Mouse (Mus musculus): ENCODE data around the gene Ccdc78. TPM values are rescaled to one million over a fixed set of nuclear protein-coding genes. Genes with fewer than 3 reads are reported as not detected.
"Not testable (repeated sequence)": the region's sequence is repeated elsewhere in the genome, so short reads cannot be mapped to it uniquely, and the experiment has no call there.

The Ccdc78 gene
- not detected in 2 replicates for total RNA-seq (2021)
- long read RNA-seq, partial matches to known transcripts = 0 of 4 reads
- long read RNA-seq, other reads (novel, unspliced or antisense) = 4 of 4 reads

DNA sequence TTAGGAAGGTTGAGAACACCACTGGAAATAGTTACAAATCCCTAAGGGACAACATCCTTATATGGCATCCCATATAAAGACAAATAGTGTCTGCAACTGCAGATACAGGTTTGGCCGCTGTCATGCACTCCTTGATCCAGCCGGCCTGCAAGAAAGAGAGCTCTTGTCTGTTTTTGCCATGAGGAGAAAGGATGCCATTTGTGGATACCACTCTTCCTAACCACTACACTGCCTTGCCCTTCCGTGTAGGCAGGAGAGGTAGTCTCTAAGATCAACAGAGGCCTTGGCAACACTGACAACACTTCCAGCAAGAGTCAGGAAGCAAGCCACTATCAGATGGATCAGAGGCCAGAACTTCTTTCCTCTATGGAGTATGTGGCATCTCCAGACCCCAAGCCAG, at the start of gene Ccdc78:
Gene Ccdc78, plus strand, starts transcription at position 301 of the 400 bp plus-strand sequence.
- DNase-seq = no peak

DNA sequence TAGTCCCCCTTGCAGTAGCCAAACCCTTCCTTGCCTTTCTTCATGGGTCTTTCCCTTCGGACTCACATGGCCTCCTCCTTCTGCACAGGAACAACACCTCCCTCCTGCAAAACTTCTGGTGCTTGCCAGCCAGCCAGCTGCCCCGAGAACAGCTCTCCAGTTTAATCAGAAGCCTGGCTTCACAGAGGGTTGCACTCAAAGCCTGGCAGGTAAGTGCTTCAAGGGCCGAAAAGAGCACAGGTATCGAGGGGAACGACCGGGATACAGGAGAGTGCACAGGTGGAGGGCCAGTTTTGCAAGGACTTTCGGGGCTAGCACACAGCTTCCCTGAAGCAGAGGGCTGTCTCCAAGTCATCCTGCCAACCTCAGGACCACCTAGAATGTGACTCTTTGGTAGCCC, 47.5 kb upstream of the Ccdc78 start:
- no peak for DNase-seq

GRCm38 (mm10) chr17:25741471-25741870, 44.9 kb upstream of the Ccdc78 start:
- DNase-seq = not testable (repeated sequence)

DNA sequence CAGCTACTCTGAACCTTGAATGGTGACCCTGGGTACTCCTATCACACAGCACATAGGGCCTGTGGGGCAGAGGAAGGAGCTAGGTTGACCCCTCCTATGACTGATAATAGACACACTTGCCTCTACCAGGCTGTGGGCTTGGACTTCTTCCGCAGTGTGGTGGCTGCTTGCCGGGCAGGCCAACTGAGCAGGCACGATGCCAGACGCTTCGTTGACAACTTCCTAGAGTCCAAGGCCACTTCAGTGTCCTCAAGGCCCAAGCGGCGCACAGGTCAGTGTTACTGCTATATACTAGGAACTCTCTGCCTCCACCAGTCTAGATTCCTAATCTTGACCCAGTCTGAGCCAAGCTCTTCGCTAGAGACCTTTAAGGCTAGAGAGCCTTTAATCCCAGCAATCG, 42.5 kb upstream of the Ccdc78 start:
- DNase-seq = peak; percentile 75

GRCm38 (mm10) chr17:25744311-25744710, 42.1 kb upstream of the Ccdc78 start:
- DNase-seq = no peak

- DNase-seq = no peak
Measured at GRCm38 (mm10) chr17:25748238-25748637, 38.1 kb upstream of the Ccdc78 start.

- DNase-seq = no peak
Measured at GRCm38 (mm10) chr17:25749314-25749713, 37.1 kb upstream of the Ccdc78 start.

- DNase-seq = peak; percentile 79
Measured at GRCm38 (mm10) chr17:25751446-25751845, 34.9 kb upstream of the Ccdc78 start.

- no peak for DNase-seq
Measured at GRCm38 (mm10) chr17:25754241-25754640, 32.1 kb upstream of the Ccdc78 start, which contains the start of gene Msln. Gene Msln (minus strand): TSS chr17:25754378.

DNA sequence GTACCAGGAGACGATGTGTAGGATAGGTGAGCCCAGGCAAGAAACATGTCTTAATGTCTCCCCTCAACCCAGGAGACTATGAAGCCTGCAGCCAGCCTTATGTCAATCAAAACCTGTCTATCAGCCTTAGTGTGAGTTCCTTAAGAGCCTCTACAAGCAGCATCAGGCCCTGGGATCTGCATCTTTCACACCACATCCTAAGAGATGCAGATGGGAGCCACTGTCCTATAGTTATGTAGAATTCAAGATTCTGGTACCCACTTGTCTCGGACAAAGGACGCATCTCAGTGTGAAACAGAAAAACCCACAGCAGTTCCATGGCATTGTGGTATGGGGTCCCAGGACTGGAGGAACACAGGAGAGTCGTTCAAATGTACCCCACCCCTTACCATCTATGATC, 31.3 kb upstream of the Ccdc78 start:
- no peak for DNase-seq

DNA sequence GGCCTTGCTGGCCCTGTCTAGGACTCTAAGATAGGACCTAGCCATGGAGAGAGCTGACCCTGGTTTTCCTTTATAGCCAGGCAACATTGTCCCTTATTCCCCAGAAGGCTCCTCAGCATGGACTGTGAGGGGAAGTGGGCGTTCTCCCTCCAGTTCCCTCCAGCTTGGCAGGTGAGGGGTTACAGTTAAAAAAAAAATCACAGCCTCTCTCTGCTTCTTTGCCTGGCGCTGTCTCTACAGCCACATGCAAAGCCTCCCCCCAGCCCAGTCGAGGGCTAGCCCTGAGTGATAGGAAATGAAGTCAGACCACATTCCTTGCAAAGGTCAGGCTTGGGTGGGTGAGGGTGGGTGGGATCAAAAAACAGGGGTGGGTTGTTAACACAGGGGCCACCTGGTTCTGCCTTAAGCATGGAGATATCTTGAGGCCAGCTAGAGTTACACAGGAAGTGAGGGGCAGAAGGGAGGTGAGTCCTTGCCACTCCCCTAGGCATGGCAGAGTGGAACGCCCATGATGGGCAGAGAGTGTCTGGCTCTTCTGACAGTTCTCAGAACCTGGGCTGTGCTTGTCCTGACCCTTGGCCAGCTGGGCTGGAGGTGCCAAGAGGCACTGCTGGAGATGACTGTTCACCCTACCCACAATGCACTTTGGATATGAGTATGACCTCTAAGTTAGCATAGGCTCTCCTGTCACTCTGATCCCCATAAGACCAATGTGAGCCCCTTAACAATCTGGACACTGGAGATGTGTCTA, 30.6 kb upstream of the Ccdc78 start:
- DNase-seq = no peak

GRCm38 (mm10) chr17:25756378-25757242, 29.8 kb upstream of the Ccdc78 start:
- DNase-seq = no peak

- no peak for DNase-seq
Measured at GRCm38 (mm10) chr17:25757691-25758090, 28.7 kb upstream of the Ccdc78 start.

- no peak for DNase-seq
Measured at GRCm38 (mm10) chr17:25760148-25760547, 26.2 kb upstream of the Ccdc78 start.

GRCm38 (mm10) chr17:25761561-25761970, 24.8 kb upstream of the Ccdc78 start:
- no peak for DNase-seq

DNA sequence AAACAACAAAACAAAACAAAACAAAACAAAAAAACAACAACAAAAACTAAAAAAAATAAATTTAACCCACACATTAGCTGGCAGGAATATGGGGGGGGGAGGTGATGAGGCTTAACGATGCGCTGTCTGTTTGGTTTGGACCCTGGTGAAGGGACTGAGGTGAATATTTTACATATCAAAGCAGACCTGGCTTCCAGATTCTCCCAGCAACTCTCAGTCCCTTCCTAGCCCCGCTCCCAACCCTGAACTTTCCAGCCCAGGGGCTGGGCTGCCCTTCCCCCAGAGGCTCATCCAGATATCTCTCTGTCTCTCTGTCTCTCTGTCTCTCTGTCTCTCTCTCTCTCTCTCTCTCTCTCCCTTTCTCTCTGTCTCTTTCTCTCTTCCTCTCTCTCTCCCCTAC, 23.8 kb upstream of the Ccdc78 start:
- DNase-seq = no peak

- no peak for DNase-seq
Measured at GRCm38 (mm10) chr17:25765886-25766285, 20.5 kb upstream of the Ccdc78 start.

DNA sequence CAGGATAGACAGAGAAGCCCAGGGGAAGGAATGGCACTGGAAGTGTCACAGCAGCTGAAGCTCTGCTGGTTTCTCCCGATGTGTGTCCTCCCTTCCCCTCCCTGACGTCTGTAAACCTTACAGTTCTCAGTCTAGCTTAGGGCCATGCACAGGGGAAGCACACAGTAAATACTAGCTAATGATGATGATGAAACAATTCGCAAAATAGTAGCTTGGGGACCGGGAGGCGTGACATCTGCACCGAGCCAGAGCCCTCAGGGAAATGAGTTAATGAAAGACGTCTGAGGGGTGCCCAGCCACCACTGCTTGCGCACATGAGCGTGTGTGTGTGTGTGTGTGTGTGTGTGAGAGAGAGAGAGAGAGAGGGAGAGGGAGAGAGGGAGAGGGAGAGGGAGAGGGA, 17.0 kb upstream of the Ccdc78 start:
- DNase-seq = no peak

DNA sequence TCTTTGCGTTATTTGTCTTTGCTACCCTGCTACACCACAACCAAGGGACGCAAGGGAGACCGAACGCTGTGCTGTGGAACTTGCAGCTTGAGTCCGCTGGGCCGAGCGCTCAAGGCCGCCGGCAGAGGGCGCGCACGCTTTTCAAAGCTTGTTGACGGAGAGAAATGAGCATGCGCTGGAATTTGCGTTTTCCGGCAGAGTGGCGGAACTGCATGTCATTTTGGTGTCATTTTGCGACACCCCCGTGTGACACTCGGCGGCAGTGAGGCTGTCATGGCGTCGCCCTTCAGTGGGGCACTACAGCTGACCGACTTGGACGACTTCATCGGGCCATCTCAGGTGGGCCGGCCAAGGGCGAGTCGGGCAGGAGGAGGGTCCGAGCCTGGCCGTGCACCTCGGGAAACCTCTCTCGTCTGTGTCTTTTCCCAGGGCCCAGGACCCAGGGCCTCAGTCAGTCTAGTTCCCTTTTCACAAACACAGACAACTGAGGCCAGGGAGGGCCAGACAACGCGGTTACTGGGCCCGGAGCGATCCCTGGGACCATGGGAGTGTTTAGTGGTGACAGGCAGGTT, 12.7 kb upstream of the Ccdc78 start, which contains the start of gene Narfl:
Gene Narfl, plus strand, starts transcription at position 228 of the 572 bp plus-strand sequence.
- peak; percentile 96 for DNase-seq

DNA sequence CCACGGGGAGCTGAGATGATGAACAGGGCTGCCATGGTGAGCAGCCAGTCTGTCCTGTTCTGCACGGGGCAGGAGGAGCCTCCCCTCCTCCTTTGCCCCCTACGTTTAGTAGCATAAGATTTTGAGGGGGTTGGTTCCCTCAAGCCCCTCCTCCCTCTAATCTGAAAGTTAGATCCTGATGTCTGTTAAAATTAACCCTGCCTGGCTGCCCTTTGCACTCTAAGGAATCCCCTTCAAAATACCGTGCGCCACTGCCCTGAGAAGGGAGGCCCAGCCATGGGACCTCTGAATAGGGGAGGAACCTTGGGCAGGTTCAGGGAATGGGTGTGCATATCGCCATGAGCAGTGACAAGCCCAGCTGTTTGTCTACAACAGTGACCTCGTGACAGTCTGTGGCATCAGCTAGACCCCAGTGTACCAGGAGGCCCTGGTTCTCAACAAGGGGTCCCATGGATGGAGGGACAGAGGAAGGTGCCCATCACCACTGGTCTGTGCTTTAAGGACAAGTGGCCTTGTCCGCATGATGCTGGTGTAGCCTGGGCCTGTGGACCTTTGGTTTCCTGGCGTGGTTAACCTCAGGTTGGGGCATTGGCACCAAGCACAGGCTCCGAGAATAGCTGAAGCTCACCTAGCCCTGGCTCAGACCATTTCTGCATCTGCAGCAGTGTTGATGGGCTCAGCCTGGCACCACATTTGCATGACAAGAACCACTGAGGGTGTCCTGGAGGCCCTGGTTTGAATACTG, 10.9 kb upstream of the Ccdc78 start:
- no peak for DNase-seq

DNA sequence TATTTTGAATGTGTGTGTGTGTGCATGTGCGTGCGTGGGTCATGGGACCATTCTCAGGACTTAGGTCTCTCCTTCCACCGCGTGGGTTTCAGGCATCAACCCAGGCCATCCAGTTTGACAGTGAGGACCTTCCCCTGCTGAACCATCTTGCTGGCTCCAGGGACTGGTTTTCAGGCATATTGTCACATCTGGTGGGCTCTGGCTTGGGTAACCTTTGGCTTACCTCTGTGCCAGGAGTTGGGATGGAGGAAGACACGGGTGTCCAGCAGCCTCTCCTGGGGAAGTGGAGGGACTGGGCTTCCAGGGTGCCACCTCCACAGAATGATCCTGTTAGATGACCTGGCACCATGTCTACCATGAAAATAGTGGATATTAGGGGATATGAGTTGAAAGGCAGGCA, 8.4 kb upstream of the Ccdc78 start:
- DNase-seq = no peak

DNA sequence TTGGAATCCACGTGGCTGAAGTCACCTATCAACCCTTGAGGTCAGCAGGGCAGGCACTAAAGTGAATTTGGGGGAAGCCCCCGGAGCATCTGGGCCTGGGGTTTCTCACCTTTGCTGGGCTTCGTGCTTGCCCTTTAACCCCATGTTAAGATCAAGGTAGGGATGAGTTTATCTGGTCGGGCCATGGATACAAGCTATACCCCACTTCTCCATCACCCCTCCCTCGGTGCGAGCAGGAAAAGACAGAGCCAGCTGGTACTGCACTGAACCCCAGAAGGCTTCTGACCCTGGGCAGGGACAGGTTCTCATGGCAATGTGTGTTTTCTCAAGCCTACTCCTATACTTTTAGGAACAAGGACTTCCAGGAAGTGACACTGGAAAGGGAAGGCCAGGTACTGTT, 5.0 kb upstream of the Ccdc78 start:
- no peak for DNase-seq
